Mouse (Mus musculus) macrophage (primary cell): Measurements from ENCODE around the gene Gm3336. TPM values are rescaled to one million over a fixed set of nuclear protein-coding genes. Genes with fewer than 3 reads are reported as not detected.

Experiments used
- H3K27ac ChIP-seq: fragments of 350-480 bp; formaldehyde crosslinking; 2 replicates; pipeline ENCODE4 v1.9.0; 2021
- H3K36me3 ChIP-seq: fragments of 350-480 bp; formaldehyde crosslinking; 2 replicates; pipeline ENCODE4 v1.9.0; 2021; ENCODE audit errors: inconsistent target
- H3K4me3 ChIP-seq: fragments of 350-480 bp; formaldehyde crosslinking; 2 replicates; pipeline ENCODE4 v1.9.0; 2021; ENCODE audit errors: inconsistent target
- H3K79me2 ChIP-seq: fragments of 350-480 bp; formaldehyde crosslinking; 2 replicates; pipeline ENCODE4 v1.9.0; 2021; ENCODE audit errors: inconsistent target
- WGBS: methylation state at CpG from one replicate; pipeline ENCODE4 v1.1.7; 2026; ENCODE audit warnings: inconsistent platforms; ENCODE audit not compliant: missing documents; 5-methylcytosine and 5-hydroxymethylcytosine counted together
- polyA plus RNA-seq: library from polyadenylated mRNA; stranded (reverse); fragments of 250-400 nt; gene quantifications from 3 replicates; pipeline ENCODE4 v1.2.4, GENCODE M21; 2018; ENCODE audit warnings: inconsistent platforms
- total RNA-seq, 78 experiments: library from RNA; depleted of rRNA; stranded (reverse); fragments of 250-400 nt; gene quantifications; 1 replicate in 9 of 78; 2 replicates in 24 of 78; 3 replicates in 43 of 78; 4 replicates in 2 of 78; pipeline ENCODE4 v1.2.4; 2018; ENCODE audit warnings: inconsistent platforms in 56 of 78

The Gm3336 gene
- not detected for total RNA-seq (2018; cell fraction: chromatin; rRNA removed)
- total RNA-seq (2018; cell fraction: cytosol; rRNA removed): not detected
- total RNA-seq (2018; cell fraction: nucleus; rRNA removed): 1 to 10 TPM in 1 of 26 experiments, not detected in 25; 1.7 TPM
- polyA plus RNA-seq: not detected in 3 replicates

DNA sequence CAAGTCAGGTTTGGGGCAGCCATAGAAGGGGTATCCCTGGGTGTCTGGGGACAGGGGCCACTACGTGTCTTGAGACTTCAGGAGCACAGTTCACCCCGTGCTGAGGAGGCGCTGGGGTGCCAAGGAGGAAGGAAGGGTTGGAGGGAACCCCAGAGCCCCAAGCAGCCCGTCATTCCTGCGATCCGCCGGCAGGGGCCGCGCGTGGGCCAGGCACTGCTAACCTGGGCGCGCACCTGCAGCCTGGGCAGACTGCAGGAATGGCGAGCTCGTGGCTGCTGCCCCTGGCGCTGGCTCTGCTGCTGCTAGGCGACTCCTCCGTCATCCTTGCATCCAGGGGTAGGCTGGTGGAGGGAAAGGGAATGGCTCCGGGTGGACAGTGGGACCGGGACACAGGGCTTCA is at the start of gene Gm3336:
Gene Gm3336, plus strand, starts transcription at position 247 of the 400 bp plus-strand sequence.
- H3K79me2 ChIP-seq: no peaks in the 10 kb centered on the region
- WGBS: 3% methylated on average over 18 of the region's 19 CpGs
- H3K27ac ChIP-seq: 0 out of 2 replicates have a peak within 1 kb of the TSS, but pooled peaks have one; percentile 51
- H3K36me3 ChIP-seq: no peaks in the 10 kb centered on the region
- H3K4me3 ChIP-seq: no peak within 1 kb of the TSS

GRCm38 (mm10) chr8:70671615-70672324 is 46.6 kb upstream of the Gm3336 start:
- 87% methylated on average over 10 of the region's 10 CpGs for WGBS
- H3K27ac ChIP-seq: no peak overlapping the region

GRCm38 (mm10) chr8:70672325-70673078 is 45.8 kb upstream of the Gm3336 start:
- peak overlapping the region; percentile 45 for H3K4me3 ChIP-seq
- H3K27ac ChIP-seq: peak overlapping the region; percentile 85
- H3K36me3 ChIP-seq: no peaks in the 10 kb centered on the region
- WGBS: 38% methylated on average over 19 of the region's 19 CpGs
- peaks cover 27% of the 10 kb centered on the region for H3K79me2 ChIP-seq

More at GRCm38 (mm10) chr8:70671615-70672324, 46.6 kb upstream of the Gm3336 start:
- peaks cover 27% of the 10 kb centered on the region for H3K79me2 ChIP-seq
- no peaks in the 10 kb centered on the region for H3K36me3 ChIP-seq
- no peak overlapping the region for H3K4me3 ChIP-seq

GRCm38 (mm10) chr8:70673079-70673856 is 45.1 kb upstream of the Gm3336 start, which contains the start of gene Lsm4:
Gene Lsm4, plus strand, starts transcription at chr8:70673248.
- H3K36me3 ChIP-seq: no peaks in the 10 kb centered on the region
- under 1% methylated on average over 60 of the region's 60 CpGs for WGBS
- H3K27ac ChIP-seq: peak within 1 kb of the TSS; percentile 85
- peaks cover 27% of the 10 kb centered on the region for H3K79me2 ChIP-seq
- peak within 1 kb of the TSS; percentile 45 for H3K4me3 ChIP-seq

DNA sequence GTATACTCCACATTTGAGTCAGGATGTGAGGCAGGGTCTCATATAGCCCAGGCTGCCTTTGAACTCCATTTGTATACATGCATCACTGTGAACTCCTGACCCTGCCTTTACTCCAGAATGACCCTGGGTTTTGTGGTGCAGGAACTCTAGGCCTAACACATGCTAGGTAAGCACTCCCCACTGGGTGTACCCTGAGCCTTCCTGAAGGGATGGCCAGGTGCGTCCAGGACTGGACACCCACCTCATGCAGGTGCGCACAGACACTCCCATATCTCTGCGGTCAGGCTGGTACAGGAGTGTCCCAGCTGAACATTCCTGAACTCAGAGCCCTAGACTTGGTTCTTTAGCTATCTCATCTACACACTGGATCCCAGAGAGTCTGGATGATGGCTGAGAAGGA is 44.2 kb upstream of the Gm3336 start:
- peaks cover 27% of the 10 kb centered on the region for H3K79me2 ChIP-seq
- peak overlapping the region; percentile 45 for H3K4me3 ChIP-seq
- H3K36me3 ChIP-seq: no peaks in the 10 kb centered on the region
- peak overlapping the region; percentile 85 for H3K27ac ChIP-seq
- WGBS: 83% methylated on average over 3 of the region's 3 CpGs

DNA sequence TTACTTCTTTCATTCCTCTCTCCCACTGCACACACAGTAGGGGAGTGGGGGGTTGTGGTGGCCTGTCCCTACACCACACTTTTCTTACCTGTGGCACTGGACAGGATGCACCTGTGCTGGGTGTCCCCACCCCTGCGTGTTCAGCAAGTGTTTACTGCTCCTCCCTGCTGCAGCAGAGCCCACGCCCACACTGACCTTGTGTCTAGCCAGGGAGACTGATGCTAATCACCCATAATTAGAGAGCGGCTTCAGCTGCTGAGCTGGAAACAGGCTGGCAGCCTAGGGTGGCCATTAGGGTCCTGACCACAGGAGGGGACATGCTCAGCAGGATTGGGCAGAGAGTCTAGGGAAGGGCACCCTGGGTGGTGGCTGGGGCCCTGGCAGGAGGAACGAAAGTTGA is 43.6 kb upstream of the Gm3336 start:
- H3K79me2 ChIP-seq: peaks cover 27% of the 10 kb centered on the region
- no peaks in the 10 kb centered on the region for H3K36me3 ChIP-seq
- 59% methylated on average over 4 of the region's 4 CpGs for WGBS
- H3K27ac ChIP-seq: peak overlapping the region; percentile 85
- H3K4me3 ChIP-seq: no peak overlapping the region

DNA sequence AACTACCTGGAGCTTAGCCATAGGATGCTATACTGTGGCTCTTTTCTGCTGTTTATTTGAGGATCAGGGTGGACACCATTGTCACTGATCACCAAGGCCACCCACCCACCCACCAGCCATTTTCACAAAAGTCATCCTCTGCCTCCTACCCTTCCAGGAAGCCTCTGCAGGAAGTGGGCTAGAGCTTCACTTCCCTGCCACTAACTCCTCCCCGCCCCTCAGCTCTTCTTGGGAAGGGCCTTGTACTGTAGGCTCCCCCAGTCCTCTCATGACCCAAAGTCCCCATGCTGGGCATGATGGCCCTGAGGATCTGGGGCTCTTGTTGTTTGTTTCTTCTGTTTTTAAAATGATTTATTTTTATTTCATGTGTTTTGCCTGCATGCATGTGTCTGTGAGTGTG is 43.0 kb upstream of the Gm3336 start:
- H3K79me2 ChIP-seq: peaks cover 27% of the 10 kb centered on the region
- no peaks in the 10 kb centered on the region for H3K36me3 ChIP-seq
- peak overlapping the region; percentile 85 for H3K27ac ChIP-seq
- H3K4me3 ChIP-seq: no peak overlapping the region
- WGBS: 43% methylated on average over 1 of the region's 1 CpGs

DNA sequence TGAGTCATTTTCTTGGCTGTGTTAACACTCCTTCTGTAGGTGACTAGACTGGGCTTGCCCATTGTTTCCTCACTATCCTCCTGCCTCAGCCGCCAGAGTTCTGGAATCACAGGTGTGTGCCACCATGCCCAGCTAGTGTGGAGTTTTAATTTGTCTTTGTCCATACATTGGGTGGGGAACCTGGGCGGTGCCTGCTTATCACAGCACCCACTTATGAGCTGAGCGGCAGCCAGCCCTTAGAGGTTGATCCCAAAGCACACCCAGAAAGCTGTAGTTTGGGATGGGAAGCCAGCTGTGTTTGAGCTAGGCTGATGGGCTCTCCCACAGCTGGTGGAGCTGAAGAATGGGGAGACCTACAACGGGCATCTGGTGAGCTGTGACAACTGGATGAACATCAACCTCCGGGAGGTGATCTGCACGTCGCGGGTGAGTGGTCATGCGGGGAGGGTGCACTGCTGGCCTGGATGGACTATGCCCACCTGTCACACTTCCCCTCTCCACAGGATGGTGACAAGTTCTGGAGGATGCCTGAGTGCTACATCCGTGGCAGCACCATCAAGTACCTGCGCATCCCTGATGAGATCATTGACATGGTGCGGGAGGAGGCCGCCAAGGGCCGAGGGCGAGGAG is 40.8 kb upstream of the Gm3336 start:
- no peak overlapping the region for H3K4me3 ChIP-seq

GRCm38 (mm10) chr8:70678679-70679078 is 39.7 kb upstream of the Gm3336 start:
- Histone ChIP-seq H3K27ac (no peak overlapping the region), H3K79me2 (peaks cover 27% of the 10 kb centered on the region), H3K4me3 (no peak overlapping the region), H3K36me3 (no peaks in the 10 kb centered on the region)

More for the DNA sequence above, 40.8 kb upstream of the Gm3336 start:
- Histone ChIP-seq H3K36me3 (no peaks in the 10 kb centered on the region), H3K79me2 (peaks cover 27% of the 10 kb centered on the region), H3K27ac (no peak overlapping the region)
- 96% methylated on average over 15 of the region's 15 CpGs for WGBS

- Histone ChIP-seq H3K36me3 (no peaks in the 10 kb centered on the region), H3K4me3 (no peak overlapping the region), H3K79me2 (peaks cover 22% of the 10 kb centered on the region), H3K27ac (no peak overlapping the region)
- 90% methylated on average over 4 of the region's 4 CpGs for WGBS
These were observed 38.9 kb upstream of the Gm3336 start for GRCm38 (mm10) chr8:70679404-70679803.

DNA sequence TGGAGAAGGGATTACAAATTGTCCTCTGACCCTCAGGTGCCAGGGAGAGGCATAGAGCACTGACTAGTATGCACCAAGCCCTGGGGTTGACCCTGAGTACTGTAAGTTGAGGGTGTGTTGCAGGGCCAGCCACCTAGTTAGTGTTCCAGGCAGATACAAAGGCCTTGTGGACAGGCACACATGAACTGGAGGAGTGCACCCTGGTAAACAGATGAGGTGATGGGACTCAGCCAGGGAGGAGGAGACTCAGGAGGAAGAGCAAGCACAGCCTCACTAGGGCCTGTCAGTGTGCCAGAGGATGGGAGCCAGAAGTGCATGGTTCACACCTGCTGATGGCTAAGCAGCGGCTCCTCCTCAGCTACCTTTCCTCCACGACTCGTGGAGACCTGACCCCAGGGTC is 38.3 kb upstream of the Gm3336 start:
- WGBS: 88% methylated on average over 3 of the region's 3 CpGs
- Histone ChIP-seq H3K79me2 (peaks cover 16% of the 10 kb centered on the region), H3K27ac (no peak overlapping the region), H3K4me3 (no peak overlapping the region), H3K36me3 (no peaks in the 10 kb centered on the region)

DNA sequence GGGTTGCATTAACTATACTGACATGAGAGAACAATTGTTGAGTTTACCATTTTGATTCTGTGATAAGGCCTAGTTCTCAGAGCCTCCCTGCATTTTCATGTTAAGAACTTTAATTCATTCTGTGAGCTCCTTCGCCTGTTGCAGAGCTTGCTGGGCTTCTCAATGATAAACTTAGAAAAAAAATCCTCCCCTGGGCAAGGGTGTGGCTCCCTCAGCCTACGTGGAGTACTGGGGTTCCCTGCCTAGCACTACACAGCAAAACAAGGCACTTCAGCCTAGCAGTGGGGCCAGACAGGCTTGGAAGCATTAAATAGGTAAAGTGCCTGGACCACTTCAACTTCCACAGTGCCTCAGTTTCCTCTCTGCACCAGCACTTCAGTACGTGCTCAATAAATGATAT is 36.9 kb upstream of the Gm3336 start:
- Histone ChIP-seq H3K4me3 (no peak overlapping the region), H3K36me3 (no peaks in the 10 kb centered on the region), H3K79me2 (peaks cover 2% of the 10 kb centered on the region; the same call in 1 of the 2 replicates), H3K27ac (no peak overlapping the region)
- WGBS: 91% methylated on average over 3 of the region's 3 CpGs

DNA sequence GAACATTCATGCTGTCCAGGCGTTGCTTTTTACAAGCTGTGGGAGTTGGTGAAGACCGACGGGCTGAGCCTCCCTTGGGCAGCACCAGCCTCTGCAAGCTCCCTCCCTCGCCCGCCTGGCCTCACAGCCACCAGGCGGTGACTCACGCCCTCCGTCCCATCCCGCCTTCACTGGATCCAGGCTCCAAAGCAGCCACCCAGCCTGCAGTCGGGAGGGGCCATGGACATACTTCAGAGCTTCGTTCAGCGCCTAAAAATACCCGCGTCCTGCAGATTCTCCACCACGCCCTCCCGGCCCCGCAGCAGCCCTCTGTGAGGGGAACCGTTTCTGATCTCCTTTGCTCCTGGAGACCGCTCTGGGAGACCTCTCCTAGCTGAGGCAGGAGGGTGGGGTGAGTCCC is 36.1 kb upstream of the Gm3336 start:
- no peaks in the 10 kb centered on the region for H3K79me2 ChIP-seq
- WGBS: 84% methylated on average over 15 of the region's 19 CpGs
- H3K27ac ChIP-seq: no peak overlapping the region
- no peak overlapping the region for H3K4me3 ChIP-seq
- H3K36me3 ChIP-seq: no peaks in the 10 kb centered on the region

DNA sequence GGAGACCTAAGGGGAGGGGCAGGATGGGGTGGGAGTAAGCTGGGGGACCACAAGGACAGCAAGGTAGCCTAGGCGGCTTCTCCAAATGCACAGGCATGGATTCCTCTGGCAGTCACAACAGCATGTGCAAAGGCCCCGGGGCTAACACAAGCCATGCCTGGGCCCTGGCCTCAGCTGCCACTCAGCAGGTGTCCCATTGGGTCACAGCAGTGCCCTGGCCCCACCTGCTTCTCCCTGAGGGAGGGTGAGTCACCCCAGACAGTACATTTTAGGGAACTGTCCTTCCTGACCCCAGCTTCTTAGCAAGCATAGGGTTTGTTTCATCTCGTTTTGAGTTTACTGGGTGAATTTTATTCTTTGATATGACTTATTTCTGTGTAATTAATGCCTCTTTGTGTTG is 35.7 kb upstream of the Gm3336 start:
- Histone ChIP-seq H3K36me3 (no peaks in the 10 kb centered on the region), H3K4me3 (no peak overlapping the region), H3K27ac (no peak overlapping the region), H3K79me2 (no peaks in the 10 kb centered on the region)
- 50% methylated on average over 3 of the region's 3 CpGs for WGBS
